ENCODE assay signal across 9 mouse cellular contexts in the genomic region with DNA sequence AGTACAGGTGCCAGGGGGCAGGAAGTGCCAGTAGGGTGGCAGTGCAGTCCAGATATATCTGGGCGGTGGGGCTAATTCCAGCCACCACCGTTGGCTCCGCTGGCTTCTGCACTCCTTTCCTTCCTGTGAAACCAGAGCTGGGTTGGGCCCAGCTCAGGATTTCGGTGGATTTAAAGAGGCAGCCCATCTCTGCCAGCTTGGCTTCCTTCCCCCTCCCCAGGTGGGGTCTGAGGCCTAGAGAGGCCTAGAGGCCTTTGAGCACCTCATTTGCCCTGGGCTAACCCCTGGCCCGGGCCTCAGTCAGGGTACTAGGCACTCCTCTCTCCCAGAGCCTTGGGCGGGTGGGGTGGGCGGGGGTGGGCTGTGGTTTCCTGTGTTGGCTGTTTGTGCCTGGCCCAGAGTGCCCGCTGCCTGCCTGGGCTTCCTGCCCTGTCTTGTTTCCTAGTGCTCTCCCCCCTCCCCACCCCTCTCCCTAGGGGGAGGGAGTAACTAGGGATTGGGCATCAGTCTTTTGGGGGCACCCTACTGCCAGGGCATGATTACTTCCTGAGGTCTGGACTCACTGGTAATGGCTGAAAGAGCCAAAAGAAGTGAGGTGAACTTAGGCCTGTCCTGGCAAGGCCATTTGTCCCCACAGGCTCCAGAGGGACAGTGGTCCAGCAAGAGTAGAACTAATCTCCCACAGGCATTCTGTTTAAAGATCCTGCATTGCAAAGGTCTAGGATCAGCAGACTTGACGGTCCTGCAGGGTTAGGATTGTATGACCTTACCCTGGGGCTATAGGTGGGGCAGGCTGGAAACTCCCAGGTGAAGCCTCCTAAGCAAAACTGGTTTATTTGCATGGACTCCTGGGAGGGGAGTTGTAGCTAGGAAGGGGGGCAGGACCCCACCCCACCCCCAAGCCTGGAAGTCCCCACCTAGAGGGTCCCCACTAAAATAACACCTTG. TPM values are rescaled to one million over a fixed set of nuclear protein-coding genes. Genes with fewer than 3 reads are reported as not detected.
DNase-seq lines count a peak whose midpoint lies in the region; ATAC-seq and TF ChIP-seq lines count a peak whose summit lies in the region.
"Had no signal": no experiment of that assay in that cellular context is flagged by ENCODE, and none has a peak within 500 bp of the region (broad histone marks: within the 10 kb centered on the region; RNA-seq: fewer than 3 reads in every experiment).

No protein-coding gene starts in this region.

- WGBS in forebrain, postnatal 0 days: 23% methylated on average over 9 of the region's 9 CpGs
- WGBS in kidney, postnatal 0 days: 29% methylated on average over 9 of the region's 9 CpGs

- no peak overlapping the region for H3K4me3 ChIP-seq in forebrain, postnatal 0 days (ENCODE audit: low read depth, low read length)
- H3K4me3 ChIP-seq in kidney, postnatal 0 days (replicated peaks; ENCODE audit: low read depth, low read length): no peak overlapping the region
- H3K4me3 ChIP-seq in myocyte: peak overlapping the region; percentile 4

- H3K27ac ChIP-seq in forebrain, postnatal 0 days (ENCODE audit: low read depth, low read length): peak overlapping the region; percentile 35; the same call in 1 of the 2 replicates
- peak overlapping the region; percentile 81 for H3K27ac ChIP-seq in kidney, postnatal 0 days

- ATAC-seq in forebrain, postnatal 0 days: no peak
- ATAC-seq in kidney, postnatal 0 days (replicated peaks; ENCODE audit: low FRiP score, low read depth): no peak

- peak; percentile 31 for DNase-seq in adrenal gland, adult 2 months
- DNase-seq in adrenal gland, postnatal 4 days (ENCODE audit: low spot score in 2 of 2): no peak
- DNase-seq in retina, postnatal 1 day: peak; percentile 53
- DNase-seq in retina, embryonic 14.5 days (ENCODE audit: low spot score): no peak
- DNase-seq in forebrain, postnatal 0 days: no peak
- DNase-seq in kidney, postnatal 0 days (ENCODE audit: low spot score): no peak
- no peak for DNase-seq in left cerebral cortex, postnatal 36 days (ENCODE audit: low spot score in 2 of 2)

- no peak for TF ChIP-seq CTCF in forebrain, postnatal 0 days (IDR thresholded peaks at IDR 0.05; ENCODE audit: low read depth)
- no peak for TF ChIP-seq CTCF in kidney, postnatal 0 days (IDR thresholded peaks at IDR 0.05; ENCODE audit: low read depth)

- H3K27me3 ChIP-seq in forebrain, postnatal 0 days (ENCODE audit: insufficient read depth, low read length): no peaks in the 10 kb centered on the region
- H3K27me3 ChIP-seq in kidney, postnatal 0 days (ENCODE audit: insufficient read depth, low read length): no peaks in the 10 kb centered on the region
- no peaks in the 10 kb centered on the region for H3K27me3 ChIP-seq in myocyte (ENCODE audit: control insufficient read depth, insufficient read depth, insufficient read length)

- no peaks in the 10 kb centered on the region for H3K9me3 ChIP-seq in forebrain, postnatal 0 days (ENCODE audit: low read length)
- H3K9me3 ChIP-seq in kidney, postnatal 0 days (replicated peaks; ENCODE audit: low read length): no peaks in the 10 kb centered on the region

- 0 out of 2 replicates have a peak, but pooled peaks cover 3% of the 10 kb centered on the region for H3K36me3 ChIP-seq in forebrain, postnatal 0 days (ENCODE audit: insufficient read depth)
- H3K36me3 ChIP-seq in kidney, postnatal 0 days (ENCODE audit: insufficient read depth, low read length): no peaks in the 10 kb centered on the region
- no peaks in the 10 kb centered on the region for H3K36me3 ChIP-seq in myocyte (ENCODE audit: control insufficient read depth, insufficient read depth)

- no peak overlapping the region for H3ac ChIP-seq in myocyte (ENCODE audit: control insufficient read depth, insufficient read length)

- TF ChIP-seq POLR2A in myocyte (IDR thresholded peaks at IDR 0.05; ENCODE audit: insufficient read length, low read depth): no peak

- H3K4me1 ChIP-seq in forebrain, postnatal 0 days (ENCODE audit: insufficient read depth): peaks cover 31% of the 10 kb centered on the region
- H3K4me1 ChIP-seq in kidney, postnatal 0 days (replicated peaks; ENCODE audit: insufficient read depth, low read length): peaks cover 85% of the 10 kb centered on the region

- H3K79me2 ChIP-seq in myocyte (ENCODE audit: control insufficient read depth, insufficient read depth): peaks cover 62% of the 10 kb centered on the region

- H3K9ac ChIP-seq in forebrain, postnatal 0 days: no peak overlapping the region
- peak overlapping the region; percentile 35 for H3K9ac ChIP-seq in kidney, postnatal 0 days (ENCODE audit: low read depth, low read length)

- intact Hi-C loops in left cerebral cortex, postnatal 36 days (cut with DNase I): no loop called here

- no peak overlapping the region; the same call in 1 of the 2 replicates for H3K4me2 ChIP-seq in forebrain, postnatal 0 days (ENCODE audit: low read depth)
- peak overlapping the region; percentile 37; the same call in 1 of the 2 replicates for H3K4me2 ChIP-seq in kidney, postnatal 0 days (ENCODE audit: low read length)
- H3K4me2 ChIP-seq in myocyte (ENCODE audit: low read depth): peak overlapping the region; percentile 87

TF ChIP-seq in myocyte, 11 proteins besides CTCF, POLR2A, EP300 and RAD21:
- TF ChIP-seq POLR2AphosphoS2 (IDR thresholded peaks at IDR 0.05; ENCODE audit: insufficient read length, low read depth) (no peak), MYOD1 (IDR thresholded peaks at IDR 0.05; ENCODE audit: control insufficient read depth in 1 of 3, insufficient read length in 2 of 3, low read depth in 2 of 3) (peak in 1 of 3 experiments; percentile 29), MAX (IDR thresholded peaks at IDR 0.05; ENCODE audit: low read depth) (no peak)

RNA-seq across cellular contexts. Expression of a gene that starts 12.5 kb away (rescaled TPM):
- 10 to 100 TPM; 41.9 to 61.1 TPM for total RNA-seq in adrenal gland, adult 2 months (2021)
- polyA plus RNA-seq in adrenal gland, adult 2 months (2012; rRNA removed): 62.7 and 64.5 TPM in 2 replicates
- 10 to 100 TPM; 86.4 to 97.9 TPM for total RNA-seq in adrenal gland, postnatal 4 days (2021)
- total RNA-seq in forebrain, postnatal 0 days (2014; rRNA removed): 29.2 and 38.7 TPM in 2 replicates
- 9.3 and 13.0 TPM in 2 replicates for polyA plus RNA-seq in forebrain, postnatal 0 days (2015; fragmentation: Nextera tagmentation; extraction: Ambion mirVana)
- 8.7 and 9.1 TPM in 2 replicates for polyA plus RNA-seq in kidney, postnatal 0 days (2015; fragmentation: Nextera tagmentation; extraction: Ambion mirVana)
- 35.4 TPM for polyA plus RNA-seq in myocyte (2012; fragmentation: generic; extraction: Trizol)
- 10 to 100 TPM; 58.1 to 70.0 TPM for total RNA-seq in left cerebral cortex, postnatal 36 days (2021)

RNA-seq across cellular contexts. Expression of a gene that starts 40.4 kb away (rescaled TPM):
- not detected for total RNA-seq in adrenal gland, adult 2 months (2021)
- not detected in 2 replicates for polyA plus RNA-seq in adrenal gland, adult 2 months (2012; rRNA removed)
- total RNA-seq in adrenal gland, postnatal 4 days (2021): not detected
- not detected in 2 replicates for total RNA-seq in forebrain, postnatal 0 days (2014; rRNA removed)
- polyA plus RNA-seq in forebrain, postnatal 0 days (2015; fragmentation: Nextera tagmentation; extraction: Ambion mirVana): not detected in 2 replicates
- 19.9 and 27.8 TPM in 2 replicates for polyA plus RNA-seq in kidney, postnatal 0 days (2015; fragmentation: Nextera tagmentation; extraction: Ambion mirVana)
- polyA plus RNA-seq in myocyte (2012; fragmentation: generic; extraction: Trizol): not detected
- not detected for total RNA-seq in left cerebral cortex, postnatal 36 days (2021)
- total RNA-seq: heart, postnatal 14 days had no signal

RNA-seq across cellular contexts. Expression of a gene that starts 54.2 kb away (rescaled TPM):
- total RNA-seq in adrenal gland, adult 2 months (2021): not detected
- polyA plus RNA-seq in adrenal gland, adult 2 months (2012; rRNA removed): not detected in 2 replicates
- not detected for total RNA-seq in adrenal gland, postnatal 4 days (2021)
- total RNA-seq in forebrain, postnatal 0 days (2014; rRNA removed): not detected in 2 replicates
- polyA plus RNA-seq in forebrain, postnatal 0 days (2015; fragmentation: Nextera tagmentation; extraction: Ambion mirVana): not detected in 2 replicates
- not detected in 2 replicates for polyA plus RNA-seq in kidney, postnatal 0 days (2015; fragmentation: Nextera tagmentation; extraction: Ambion mirVana)
- polyA plus RNA-seq in myocyte (2012; fragmentation: generic; extraction: Trizol): not detected
- total RNA-seq in left cerebral cortex, postnatal 36 days (2021): not detected
- total RNA-seq: heart, postnatal 14 days had no signal

Comparison
In these comparisons a context has a peak if more than half of its experiments do, and no peak if none do; other contexts are left out.
1. DNase-seq: peak in adrenal gland, adult 2 months (single experiment) and retina, postnatal 1 day (single experiment); none in adrenal gland, postnatal 4 days (0 of 2), retina, embryonic 14.5 days (single experiment), forebrain, postnatal 0 days (single experiment), kidney, postnatal 0 days (single experiment) and left cerebral cortex, postnatal 36 days (0 of 2).